Mouse (Mus musculus) spleen, postnatal 10 days (tissue): ENCODE measurements around the gene Zfp398.
A peak's percentile ranks its signal among the peaks of the same experiment; 100 is the strongest.
"Not testable (repeated sequence)": the region's sequence is repeated elsewhere in the genome, so short reads cannot be mapped to it uniquely, and the experiment has no call there.

Experiments used
- DNase-seq, 2 experiments: peaks; one replicate each; pipeline ENCODE4 v3.0.0; 2021 to 2022; ENCODE audit warnings: low spot score in 2 of 2

Zfp398 gene

DNA sequence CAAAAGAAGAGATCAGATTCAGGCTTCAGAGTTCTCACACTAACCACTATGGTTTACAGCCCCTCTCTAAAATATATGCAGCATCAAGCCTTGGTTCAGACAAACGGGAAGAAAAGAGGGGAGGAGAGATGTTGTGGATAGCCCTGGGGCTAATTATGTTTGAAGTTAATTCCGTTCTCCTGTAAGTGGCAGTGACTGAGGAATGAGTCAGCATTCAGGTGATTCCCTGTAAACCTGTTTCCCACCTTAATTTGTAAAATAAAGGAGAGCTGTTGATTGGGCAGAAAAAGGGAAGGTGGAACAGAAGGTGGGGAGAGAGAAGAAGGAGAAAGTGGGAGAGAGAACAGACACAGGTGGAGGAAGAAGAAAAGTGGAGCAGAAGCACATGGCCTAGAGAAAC lies 11.2 kb upstream of the Zfp398 start:
- no peak for DNase-seq

- DNase-seq, result no peak
These were observed 8.0 kb upstream of the Zfp398 start for GRCm38 (mm10) chr6:47827462-47827861.

DNA sequence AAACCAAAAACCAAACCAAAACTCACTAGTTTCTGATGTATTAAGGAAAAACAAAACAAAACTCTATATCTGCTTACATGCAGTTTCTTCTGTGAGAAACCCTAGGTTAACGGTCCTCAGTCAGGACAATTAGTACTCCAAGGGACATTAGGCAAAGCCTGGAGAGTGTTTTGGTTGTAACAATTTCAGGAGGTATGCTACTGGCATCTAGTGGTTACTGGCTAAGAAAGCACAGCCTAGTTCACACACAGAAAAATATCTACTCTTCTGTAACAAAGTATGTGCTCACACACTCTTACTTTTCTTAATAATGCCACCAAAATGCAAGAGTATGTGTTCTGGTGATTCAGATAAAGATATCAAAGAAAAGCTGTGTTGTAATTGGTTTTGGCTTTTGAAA lies 6.5 kb upstream of the Zfp398 start:
- DNase-seq, result no peak

DNA sequence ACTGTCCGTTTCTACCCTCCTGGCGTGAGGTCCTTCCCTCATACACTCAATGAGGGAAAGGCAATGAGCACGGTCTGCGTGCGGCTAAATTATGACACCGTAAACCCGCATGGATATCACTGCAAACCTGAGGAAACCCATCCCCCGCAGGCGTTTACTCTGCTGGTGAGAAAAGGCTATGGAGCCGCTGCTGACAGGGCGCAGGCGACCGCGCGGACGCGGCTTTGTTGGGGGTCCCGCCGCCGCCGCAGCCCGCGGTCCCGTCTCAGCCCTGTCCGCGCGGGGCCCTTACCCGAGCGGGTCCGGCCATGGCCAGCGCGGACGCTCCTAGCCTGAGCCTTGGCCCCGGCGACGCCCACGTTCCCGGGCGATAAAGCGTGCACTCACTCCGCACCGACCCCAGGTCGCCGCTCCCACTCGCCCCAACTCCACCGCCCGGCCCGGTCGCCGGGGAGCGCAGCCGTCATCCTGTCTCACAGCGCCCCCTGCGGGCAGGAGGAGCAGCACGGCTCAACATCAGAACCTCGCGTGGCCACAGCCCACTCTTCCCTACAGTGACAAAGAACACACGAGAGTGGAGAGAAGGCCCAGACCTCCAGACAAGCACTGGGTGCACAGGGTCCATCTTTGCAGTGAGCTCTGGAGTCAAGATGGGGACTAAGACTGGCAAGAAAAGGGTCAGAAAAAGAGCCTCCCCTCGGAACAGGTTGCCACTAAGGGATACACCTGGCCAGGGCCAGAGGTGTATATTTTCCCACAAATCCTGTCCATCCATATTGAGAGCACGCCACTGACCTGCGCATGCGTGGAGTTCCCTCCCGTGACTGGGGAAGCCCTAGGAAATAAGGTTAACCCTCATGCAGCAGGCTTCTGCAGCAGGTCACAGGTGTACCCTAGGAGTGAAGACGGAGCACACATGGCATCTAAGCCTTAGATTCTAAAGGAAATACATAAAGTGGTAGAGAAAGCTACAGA lies 5.1 kb upstream of the Zfp398 start, which contains the start of gene Zfp786:
Zfp786 (minus strand) TSS at position 764 of the 975 bp plus-strand sequence.
- peak; percentile 92 to 96 for DNase-seq

GRCm38 (mm10) chr6:47832220-47832619 lies 3.2 kb upstream of the Zfp398 start:
- DNase-seq, result no peak

DNA sequence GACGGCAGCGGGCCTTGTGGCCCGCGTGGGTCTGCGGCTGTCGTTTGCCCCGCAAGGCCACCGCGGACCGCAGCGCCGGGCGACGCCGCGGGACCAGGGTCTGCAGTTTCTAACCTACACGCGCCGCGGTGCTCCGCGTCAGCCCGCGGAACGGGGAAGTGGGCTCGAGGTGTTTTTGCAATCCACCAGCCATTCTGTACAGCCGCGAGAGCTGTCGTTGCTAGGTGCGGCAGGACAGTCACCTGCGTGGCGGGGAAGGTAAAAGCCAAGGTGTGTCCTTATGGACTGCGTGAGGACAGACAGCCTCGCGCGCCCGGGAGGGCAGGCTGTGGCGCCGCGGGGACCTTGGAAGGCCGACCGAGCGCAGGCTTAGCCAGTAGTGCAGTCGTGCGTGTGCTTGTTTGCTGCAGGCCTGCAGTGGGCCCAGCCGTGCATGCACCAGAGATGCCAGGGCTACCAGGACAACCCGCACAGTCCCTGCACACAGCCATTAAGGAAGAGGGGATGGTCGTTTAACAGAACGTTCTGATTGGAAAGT lies 592 bp downstream of the Zfp398 start:
- peak; percentile 64 to 75 for DNase-seq

DNA sequence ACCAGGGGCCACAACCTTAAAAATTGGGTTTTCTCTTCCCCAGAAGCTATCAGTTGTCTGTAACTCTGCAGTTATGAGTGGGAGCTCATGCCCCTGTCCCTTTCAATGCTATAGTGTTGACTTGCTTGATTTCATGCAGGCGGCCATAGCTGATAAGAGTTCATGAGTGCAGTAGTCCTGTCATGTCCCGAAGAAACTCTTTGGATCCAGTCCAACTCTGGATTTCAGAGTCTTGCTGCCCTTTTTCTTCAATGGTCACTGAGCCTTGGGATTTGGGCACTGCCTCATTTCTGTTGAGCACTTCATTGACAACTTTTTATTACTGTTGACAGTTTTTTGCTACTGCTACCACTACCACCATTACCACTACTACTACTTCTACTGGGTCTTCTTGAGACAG lies 2.2 kb downstream of the Zfp398 start:
- no peak for DNase-seq

- DNase-seq, result no peak
These were observed 5.6 kb downstream of the Zfp398 start for GRCm38 (mm10) chr6:47841077-47841476.

- no peak for DNase-seq
These were observed 6.4 kb downstream of the Zfp398 start for GRCm38 (mm10) chr6:47841831-47842230.

DNA sequence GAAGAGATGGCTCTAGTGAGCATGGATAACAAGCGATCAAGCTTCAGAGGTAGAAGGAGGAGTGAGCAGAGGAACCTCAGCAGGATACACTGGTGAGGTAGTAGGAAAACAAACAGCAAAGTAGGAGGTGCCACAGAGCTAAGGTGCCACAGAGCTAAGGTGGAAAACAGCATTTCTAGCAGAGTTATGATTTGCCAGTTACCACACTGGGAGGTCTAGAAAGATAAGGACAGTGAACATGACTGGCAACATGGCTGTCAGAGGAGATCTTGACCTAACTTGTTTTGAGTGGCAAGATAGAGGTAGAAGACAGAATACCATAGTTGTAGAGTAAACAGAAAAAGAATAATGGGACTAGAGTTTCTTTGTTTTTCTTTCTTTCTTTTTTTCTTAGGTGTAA lies 6.9 kb downstream of the Zfp398 start:
- DNase-seq, result no peak

- no peak for DNase-seq
These were observed 10.3 kb downstream of the Zfp398 start for GRCm38 (mm10) chr6:47845779-47846178.

- no peak for DNase-seq
These were observed 21.8 kb downstream of the Zfp398 start for GRCm38 (mm10) chr6:47857241-47857640.

GRCm38 (mm10) chr6:47857729-47858128 lies 22.3 kb downstream of the Zfp398 start:
- DNase-seq, result not testable (repeated sequence)

- DNase-seq, result no peak
These were observed 36.8 kb downstream of the Zfp398 start for GRCm38 (mm10) chr6:47872266-47872665.

DNA sequence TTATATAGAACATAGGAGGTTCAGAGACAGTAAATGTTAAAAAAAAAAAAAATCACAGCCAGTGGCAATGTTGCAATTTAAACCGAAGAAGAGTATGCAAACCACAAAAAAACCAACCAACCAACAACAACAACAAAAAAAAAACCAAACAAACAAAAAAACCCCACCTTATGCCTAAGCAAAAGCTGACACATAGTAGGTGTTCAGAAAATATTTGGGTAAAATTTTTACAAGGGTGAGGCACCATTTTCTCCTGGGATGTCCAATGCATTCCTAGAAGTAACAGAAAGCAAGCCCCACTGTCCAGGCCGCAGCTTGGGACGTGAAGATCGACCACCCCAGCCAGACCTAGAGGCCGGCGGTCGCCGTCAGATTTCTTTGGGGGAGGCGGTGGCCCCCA lies 41.6 kb downstream of the Zfp398 start, which contains the start of gene Zfp282:
Zfp282 (plus strand) TSS at position 147 of the 400 bp plus-strand sequence.
- no peak for DNase-seq

GRCm38 (mm10) chr6:47877461-47878132 lies 42.1 kb downstream of the Zfp398 start:
- peak; percentile 86 to 88 for DNase-seq

DNA sequence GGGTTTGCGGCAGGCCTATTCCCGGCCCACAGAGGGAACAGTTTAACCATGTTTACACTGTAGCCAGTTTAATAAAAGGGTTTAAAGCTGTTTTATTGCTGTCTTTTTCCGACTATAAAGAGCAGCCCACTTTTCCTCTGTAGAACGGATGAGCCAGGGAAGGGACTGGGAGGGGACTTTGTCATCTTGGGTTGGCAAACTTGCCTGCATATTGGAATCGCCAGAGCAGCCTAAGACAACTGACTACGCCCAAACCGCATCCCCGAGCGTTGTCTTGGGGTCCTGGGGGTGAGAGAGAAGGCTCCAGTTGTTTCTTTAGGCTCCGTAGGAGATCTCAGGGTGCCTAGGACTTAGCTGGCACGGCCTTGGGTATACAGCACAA lies 42.7 kb downstream of the Zfp398 start:
- DNase-seq, result peak in 1 of 2 experiments; percentile 32

DNA sequence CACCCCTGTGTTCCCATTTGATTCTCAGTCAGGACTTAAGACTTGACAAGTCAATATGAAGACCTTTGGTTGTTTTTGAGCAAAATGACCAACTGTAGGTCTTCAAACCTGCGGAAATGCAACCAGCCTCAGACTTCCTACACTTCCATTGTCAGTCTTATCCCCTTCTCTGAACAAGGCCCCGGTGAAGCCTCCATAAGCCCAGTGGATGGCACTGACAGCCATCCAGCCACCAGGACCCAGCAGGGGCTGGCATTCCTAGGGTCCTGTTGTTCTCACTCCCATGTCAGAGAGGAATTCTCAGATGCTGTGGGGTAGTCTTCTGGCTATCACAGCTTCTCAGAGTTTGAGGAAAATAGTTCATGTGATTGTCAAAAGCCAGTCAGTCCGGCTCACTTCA lies 43.1 kb downstream of the Zfp398 start:
- DNase-seq, result no peak

- no peak for DNase-seq
These were observed 43.7 kb downstream of the Zfp398 start for GRCm38 (mm10) chr6:47879049-47879716.

- DNase-seq, result no peak
These were observed 44.7 kb downstream of the Zfp398 start for GRCm38 (mm10) chr6:47880166-47880565.

DNA sequence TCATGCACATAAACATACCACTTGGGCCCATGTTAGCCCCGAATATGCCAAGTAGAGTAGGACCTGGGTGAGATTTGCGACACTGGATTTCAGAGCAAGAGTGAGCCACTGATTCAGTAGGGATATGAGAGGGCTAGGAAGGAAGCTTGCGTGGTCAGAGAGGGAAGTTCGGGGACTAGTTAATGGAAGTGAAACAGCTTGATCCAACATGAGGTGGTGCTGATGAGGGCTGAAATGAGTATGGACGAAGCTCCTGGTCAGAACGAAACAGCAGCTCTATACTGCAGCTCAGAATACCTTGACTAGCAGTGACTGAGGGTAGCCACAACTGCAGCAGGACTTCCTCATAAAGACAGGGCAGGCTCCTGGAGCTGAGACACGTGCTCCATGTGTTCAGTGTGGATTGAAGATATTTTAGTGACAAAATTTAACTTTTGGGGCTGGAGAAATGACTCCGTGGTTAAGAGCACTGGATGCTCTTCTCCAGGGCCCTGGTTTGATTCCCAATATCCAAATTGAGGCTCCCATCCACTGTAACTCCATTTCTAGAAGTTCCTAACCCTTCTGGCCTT lies 53.4 kb downstream of the Zfp398 start:
- no peak for DNase-seq

GRCm38 (mm10) chr6:47899416-47899815 lies 64.0 kb downstream of the Zfp398 start:
- DNase-seq, result no peak
